Mouse (Mus musculus) heart, postnatal 0 days (tissue): ENCODE results near the gene Nfe2. TPM values are rescaled to one million over a fixed set of nuclear protein-coding genes. Genes with fewer than 3 reads are reported as not detected.
A peak's percentile ranks its signal among the peaks of the same experiment; 100 is the strongest.
"Not testable (repeated sequence)": the region's sequence is repeated elsewhere in the genome, so short reads cannot be mapped to it uniquely, and the experiment has no call there.

ENCODE experiments used
- ATAC-seq: fragments of 200-750 bp; cut with Nextera tagmentation; 2 replicates; pipeline ENCODE4 v1.8.0; 2017; ENCODE audit warnings: low read depth, moderate number of reproducible peaks, moderate library complexity; ENCODE audit not compliant: insufficient read depth
- DNase-seq: peaks from one replicate; pipeline ENCODE4 v3.0.0-alpha.2; 2016; ENCODE audit warnings: low spot score
- H3K27ac ChIP-seq: fragments of 300-500 bp; sonication (generic); 2 replicates; pipeline ENCODE4 v1.5.1; 2014; ENCODE audit warnings: low read depth, mild to moderate bottlenecking
- H3K27me3 ChIP-seq: fragments of 300-500 bp; sonication (generic); 2 replicates; pipeline ENCODE4 v1.6.1; 2014; ENCODE audit warnings: low read length, mixed read lengths; ENCODE audit not compliant: control insufficient read depth, insufficient read depth
- H3K36me3 ChIP-seq: fragments of 300-500 bp; sonication (generic); replicated peaks from 2 replicates; pipeline ENCODE4 v1.6.1; 2014; ENCODE audit warnings: low read length, mixed read lengths; ENCODE audit not compliant: control insufficient read depth, insufficient read depth
- H3K4me1 ChIP-seq: fragments of 300-500 bp; sonication (generic); 2 replicates; pipeline ENCODE4 v1.6.1; 2014; ENCODE audit warnings: antibody characterized with exemption; ENCODE audit not compliant: control insufficient read depth, insufficient read depth
- H3K4me2 ChIP-seq: fragments of 300-500 bp; sonication (generic); 2 replicates; pipeline ENCODE4 v1.6.1; 2014; ENCODE audit warnings: low read depth, mild to moderate bottlenecking, low read length, moderate library complexity
- H3K4me3 ChIP-seq: fragments of 300-500 bp; sonication (generic); 2 replicates; pipeline ENCODE4 v1.5.1; 2014; ENCODE audit warnings: low read depth, low read length
- H3K9ac ChIP-seq: fragments of 300-500 bp; sonication (generic); replicated peaks from 2 replicates; pipeline ENCODE4 v1.6.1; 2014; ENCODE audit warnings: low read depth, low read length, mixed read lengths
- H3K9me3 ChIP-seq: fragments of 300-500 bp; sonication (generic); replicated peaks from 2 replicates; pipeline ENCODE4 v1.6.1; 2016; ENCODE audit warnings: low read length; ENCODE audit not compliant: control insufficient read depth
- CTCF ChIP-seq: IDR thresholded peaks from 2 replicates; pipeline ENCODE4 v1.5.1; 2016; ENCODE audit warnings: antibody characterized with exemption, control low read depth, low read depth
- EP300 ChIP-seq: IDR thresholded peaks from 2 replicates; pipeline ENCODE4 v1.6.1; 2016; ENCODE audit warnings: antibody characterized with exemption, low read depth
- WGBS: fragments of 180-500 bp; shearing (Covaris S2); extraction: QIAGEN DNeasy Blood & Tissue Kit; methylation state at CpG from one replicate; pipeline ENCODE4 v1.1.7; 2014; 5-methylcytosine and 5-hydroxymethylcytosine counted together
- polyA plus RNA-seq: library from polyadenylated mRNA; unstranded; fragments of >200 nt; fragmentation: Nextera tagmentation; extraction: Ambion mirVana; gene quantifications from 2 replicates; pipeline ENCODE4 v1.2.1, GENCODE M21; 2015
- total RNA-seq: library from RNA; depleted of rRNA; stranded (reverse); fragments of >200 nt; gene quantifications from 2 replicates; pipeline ENCODE4 v1.2.3, GENCODE M21; 2014; ENCODE audit warnings: low replicate concordance

Nfe2 gene
- total and polyA plus RNA-seq, 2 experiments from 2014 or later: 1.2 to 1.9 TPM

- H3K9ac ChIP-seq: no peak overlapping the region
- H3K36me3 ChIP-seq: peaks cover 55% of the 10 kb centered on the region
- ATAC-seq (no peak), DNase-seq (no peak)
- no peaks in the 10 kb centered on the region for H3K9me3 ChIP-seq
- H3K4me2 ChIP-seq: no peak overlapping the region
- TF ChIP-seq EP300 (no peak), CTCF (no peak)
- no peaks in the 10 kb centered on the region for H3K27me3 ChIP-seq
- H3K27ac ChIP-seq: no peak overlapping the region
- no peak overlapping the region for H3K4me3 ChIP-seq
- peaks cover 7% of the 10 kb centered on the region for H3K4me1 ChIP-seq
These were observed 10.3 kb downstream of the Nfe2 start for GRCm38 (mm10) chr15:103247782-103248400.

GRCm38 (mm10) chr15:103247078-103247781 is 11.0 kb downstream of the Nfe2 start:
- H3K4me2 ChIP-seq: no peak overlapping the region
- peaks cover 62% of the 10 kb centered on the region for H3K36me3 ChIP-seq
- H3K27ac ChIP-seq: no peak overlapping the region
- H3K4me1 ChIP-seq: peaks cover 14% of the 10 kb centered on the region
- DNase-seq (no peak), ATAC-seq (no peak)
- H3K9ac ChIP-seq: no peak overlapping the region
- H3K27me3 ChIP-seq: no peaks in the 10 kb centered on the region
- no peak for TF ChIP-seq CTCF
- TF ChIP-seq EP300: no peak
- 83% methylated on average over 9 of the region's 9 CpGs for WGBS
- no peaks in the 10 kb centered on the region for H3K9me3 ChIP-seq
- no peak overlapping the region for H3K4me3 ChIP-seq

DNA sequence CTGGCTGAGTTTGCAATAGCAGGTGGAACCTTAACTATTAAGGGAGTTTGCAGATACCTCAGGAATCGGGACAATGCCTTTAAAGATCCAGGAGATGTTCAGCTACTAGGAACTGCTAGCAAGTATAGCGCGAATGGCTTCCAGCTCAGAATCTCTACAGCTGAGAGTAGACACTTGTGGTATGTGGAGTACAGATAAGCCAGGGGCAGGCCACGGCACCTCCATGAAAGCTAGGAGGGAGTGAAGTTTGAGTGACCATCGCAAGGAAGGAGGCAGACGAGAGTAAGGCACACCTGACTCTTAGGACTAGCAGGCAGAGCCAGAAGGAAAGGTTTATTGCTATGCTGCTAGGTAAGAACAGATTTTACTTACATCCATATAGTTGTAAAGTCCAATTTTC is 12.6 kb downstream of the Nfe2 start:
- Histone ChIP-seq H3K9me3 (no peaks in the 10 kb centered on the region), H3K36me3 (peaks cover 71% of the 10 kb centered on the region), H3K4me3 (no peak overlapping the region), H3K4me2 (no peak overlapping the region), H3K4me1 (peaks cover 21% of the 10 kb centered on the region), H3K9ac (no peak overlapping the region), H3K27me3 (no peaks in the 10 kb centered on the region), H3K27ac (no peak overlapping the region)
- WGBS: 27% methylated on average over 6 of the region's 6 CpGs
- TF ChIP-seq EP300 (no peak), CTCF (no peak)
- no peak for DNase-seq
- ATAC-seq: no peak

GRCm38 (mm10) chr15:103242885-103243284 is 15.3 kb downstream of the Nfe2 start:
- Histone ChIP-seq H3K9me3 (no peaks in the 10 kb centered on the region), H3K4me3 (peak overlapping the region; percentile 18), H3K27me3 (no peaks in the 10 kb centered on the region), H3K36me3 (peaks cover 59% of the 10 kb centered on the region), H3K9ac (0 out of 2 replicates have a peak overlapping the region, but pooled peaks have one; percentile 15), H3K27ac (no peak overlapping the region), H3K4me2 (peak overlapping the region; percentile 62), H3K4me1 (peaks cover 21% of the 10 kb centered on the region)
- ATAC-seq: no peak
- WGBS: 57% methylated on average over 8 of the region's 8 CpGs
- no peak for TF ChIP-seq EP300
- TF ChIP-seq CTCF: no peak
- no peak for DNase-seq

- Histone ChIP-seq H3K27ac (peak overlapping the region; percentile 95), H3K4me1 (peaks cover 23% of the 10 kb centered on the region), H3K9ac (peak overlapping the region; percentile 84), H3K4me2 (peak overlapping the region; percentile 62), H3K4me3 (peak overlapping the region; percentile 65), H3K36me3 (peaks cover 44% of the 10 kb centered on the region)
- WGBS: 7% methylated on average over 12 of the region's 12 CpGs
- not testable (repeated sequence) for DNase-seq, ATAC-seq, H3K9me3 ChIP-seq, H3K27me3 ChIP-seq
These were observed 16.9 kb downstream of the Nfe2 start for GRCm38 (mm10) chr15:103241071-103242018.
